15 mouse cellular contexts compared by ENCODE assay signal in genomic region chr7:122302538-122302937, GRCm38 (mm10).
"Had no signal": no experiment of that assay in that cellular context is flagged by ENCODE, and none has a peak within 500 bp of the region (broad histone marks: within the 10 kb centered on the region; RNA-seq: fewer than 3 reads in every experiment).

No protein-coding gene starts in this region.

- H3K27me3 ChIP-seq: kidney, embryonic 15.5 days; liver, embryonic 13.5 days; stomach, embryonic 15.5 days had no signal

- H3K9me3 ChIP-seq: kidney, embryonic 15.5 days; liver, embryonic 13.5 days; stomach, embryonic 15.5 days had no signal

- H3K4me1 ChIP-seq: kidney, embryonic 15.5 days; liver, embryonic 13.5 days; stomach, embryonic 15.5 days had no signal

- H3K4me2 ChIP-seq: kidney, embryonic 15.5 days; liver, embryonic 13.5 days; midbrain, embryonic 11.5 days; stomach, embryonic 15.5 days had no signal

- H3K27ac ChIP-seq: kidney, embryonic 15.5 days; liver, embryonic 13.5 days; stomach, embryonic 15.5 days had no signal

- DNase-seq: kidney, adult 11 months; kidney, adult 8-10 months; kidney, postnatal 10 days; kidney, postnatal 36 days; liver, embryonic 13.5 days; lung, adult 2 months; lung, postnatal 14 days; lung, postnatal 4 days; midbrain, embryonic 14.5 days; right cerebral cortex, postnatal 14 days; spleen, adult 18-20 months; thymus, postnatal 25 days had no signal

- H3K36me3 ChIP-seq: kidney, embryonic 15.5 days; liver, embryonic 13.5 days; stomach, embryonic 15.5 days had no signal

- H3K4me3 ChIP-seq: kidney, embryonic 15.5 days; liver, embryonic 13.5 days; stomach, embryonic 15.5 days had no signal

- H3K9ac ChIP-seq: kidney, embryonic 15.5 days; liver, embryonic 13.5 days; stomach, embryonic 15.5 days had no signal
